Mouse (Mus musculus) heart, postnatal 0 days (tissue): Measurements from ENCODE around the gene AC134908.4.

Experiments
- CTCF ChIP-seq: IDR thresholded peaks from 2 replicates; pipeline ENCODE4 v1.5.1; 2016; ENCODE audit warnings: antibody characterized with exemption, control low read depth, low read depth
- EP300 ChIP-seq: IDR thresholded peaks from 2 replicates; pipeline ENCODE4 v1.6.1; 2016; ENCODE audit warnings: antibody characterized with exemption, low read depth

GRCm38 (mm10) chr17:25828223-25828594 lies 32.8 kb upstream of the AC134908.4 start:
- TF ChIP-seq CTCF (no peak), EP300 (no peak)
